Mouse (Mus musculus): ENCODE measurements around the gene Evi2.

Gene Evi2

DNA sequence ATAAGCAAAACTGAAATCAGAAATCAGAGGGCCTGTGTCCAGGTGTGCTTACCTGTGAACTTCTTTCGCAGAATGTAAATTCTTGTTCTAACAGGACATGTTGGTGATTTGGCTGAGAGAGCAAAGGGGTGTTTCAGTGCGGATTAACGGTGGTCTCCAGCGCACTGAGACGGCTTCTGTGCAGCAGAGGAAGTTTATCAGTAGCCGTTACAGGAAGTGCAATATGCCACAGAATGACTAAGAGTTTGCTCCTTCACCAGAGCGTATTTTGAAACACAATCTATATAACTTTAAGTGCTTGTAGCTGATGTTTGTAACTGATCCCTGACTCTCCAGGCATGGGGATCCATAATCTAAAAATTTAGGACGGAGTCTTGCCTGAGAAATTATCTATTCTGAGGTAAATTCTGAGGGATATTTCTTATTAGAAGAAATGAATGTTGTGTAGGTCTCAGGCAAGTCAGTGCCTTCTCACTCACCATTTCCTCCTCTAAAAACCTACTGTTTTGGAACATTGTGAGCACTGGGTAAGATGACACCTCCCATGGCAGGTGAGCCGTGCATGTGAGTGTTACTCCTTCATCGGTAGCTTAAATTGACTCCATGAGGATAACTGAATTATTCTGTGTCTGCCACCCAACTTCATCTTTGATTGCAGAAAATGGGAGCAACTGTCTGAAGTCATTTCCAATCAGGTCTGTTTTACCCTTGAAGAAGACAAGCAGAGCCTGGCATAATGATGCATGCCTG is 6.7 kb downstream of the Evi2 start, which contains the start of gene Evi2b:
Gene Evi2b, minus strand, starts transcription at position 203 of the 750 bp plus-strand sequence.
- no peak for DNase-seq

DNA sequence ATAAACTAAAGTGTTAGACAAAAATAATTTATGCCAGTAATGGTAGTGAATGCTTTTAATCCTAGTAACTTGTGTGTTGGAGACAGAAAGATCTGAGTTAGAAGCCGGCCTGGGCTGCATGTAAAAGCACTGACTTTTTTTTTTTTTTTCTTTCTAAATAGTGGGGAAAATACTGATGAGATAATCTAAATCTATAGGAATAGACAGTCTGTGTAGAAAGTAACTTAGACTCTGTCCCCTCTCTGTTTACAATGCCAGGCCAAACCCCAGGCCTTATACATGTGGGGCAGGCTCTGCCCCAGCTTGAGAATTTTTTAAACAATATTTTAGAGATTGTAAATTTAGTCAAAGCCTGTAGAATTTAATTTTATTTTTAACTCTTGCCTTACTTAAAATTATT is 7.4 kb downstream of the Evi2 start:
- DNase-seq, result no peak

DNA sequence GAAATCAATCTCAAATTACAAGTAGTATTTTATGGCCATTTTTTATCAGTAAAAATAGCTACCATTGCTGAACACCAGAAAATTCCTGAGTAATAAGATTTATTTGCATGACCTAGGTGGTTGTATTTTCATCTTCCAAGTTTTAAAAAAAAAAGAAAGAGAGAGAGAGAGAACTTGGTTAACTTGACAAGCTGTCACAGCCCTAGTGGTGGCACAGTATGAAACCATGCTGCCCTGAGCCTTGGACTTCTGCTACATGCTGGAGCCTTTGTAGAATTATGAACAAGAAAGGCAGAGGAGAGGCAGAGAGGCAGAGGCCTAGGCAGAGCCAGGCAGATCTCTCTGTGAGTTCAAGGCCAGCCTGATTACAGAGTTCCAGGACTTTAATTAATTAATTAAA is 8.5 kb downstream of the Evi2 start:
- DNase-seq, result no peak

DNA sequence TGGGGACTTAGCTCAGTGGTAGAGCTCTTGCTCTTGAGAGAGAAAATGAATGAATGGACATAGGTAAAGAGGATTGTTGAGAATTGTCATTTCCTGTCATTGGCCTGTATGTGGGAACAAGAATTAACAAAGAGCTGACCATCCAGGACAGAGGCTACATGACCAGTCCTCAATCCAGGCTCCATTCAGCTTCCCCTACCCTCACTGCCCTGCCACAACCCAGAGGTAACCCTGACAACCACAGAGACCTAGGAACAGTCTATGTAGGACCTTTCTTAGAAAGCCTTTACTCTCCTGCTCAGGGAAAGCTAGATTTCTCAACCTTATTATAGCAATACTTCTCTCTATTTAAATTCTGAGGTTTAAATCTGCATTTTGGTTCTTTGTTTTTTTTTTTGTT is 9.6 kb downstream of the Evi2 start:
- no peak for DNase-seq

DNA sequence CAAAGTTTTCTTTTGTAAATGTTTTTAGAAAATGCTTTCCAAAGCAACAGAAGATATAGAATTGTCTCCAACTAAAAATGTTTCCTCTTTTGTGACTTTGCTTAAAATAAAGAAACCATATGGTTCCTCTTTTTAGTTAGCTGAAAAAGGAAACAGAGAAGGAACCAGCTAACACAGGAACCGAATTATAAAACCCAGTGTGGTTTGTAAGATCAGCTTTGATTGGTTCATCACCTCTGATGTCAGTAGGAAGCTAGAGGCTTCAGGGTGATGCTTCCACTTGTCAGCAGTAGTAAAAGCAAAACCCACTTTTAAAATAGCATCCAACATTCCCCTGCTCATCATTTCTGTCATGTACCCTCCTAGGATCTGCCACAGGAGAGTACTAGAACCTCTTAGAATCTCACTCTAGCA is 10.5 kb downstream of the Evi2 start:
- DNase-seq, result no peak

DNA sequence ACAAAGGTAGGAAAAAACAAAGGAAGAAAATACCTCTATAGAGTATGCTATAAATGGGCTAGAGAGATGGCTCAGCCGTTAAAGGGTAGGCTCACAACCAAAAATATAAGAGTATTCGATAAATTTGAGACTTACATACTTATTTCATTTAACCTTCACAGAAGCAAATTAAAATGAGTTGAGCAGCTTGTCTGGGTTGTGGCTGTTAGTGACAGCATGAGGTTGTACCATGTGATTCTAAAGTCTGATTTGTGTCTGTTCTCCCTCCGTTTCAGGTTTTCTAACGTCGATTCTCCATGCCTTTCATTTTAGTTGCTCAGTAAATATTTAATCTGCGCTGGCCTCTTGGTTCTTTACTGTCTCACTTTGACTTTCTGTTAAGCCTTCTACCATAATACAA is 11.1 kb downstream of the Evi2 start:
- no peak for DNase-seq

DNA sequence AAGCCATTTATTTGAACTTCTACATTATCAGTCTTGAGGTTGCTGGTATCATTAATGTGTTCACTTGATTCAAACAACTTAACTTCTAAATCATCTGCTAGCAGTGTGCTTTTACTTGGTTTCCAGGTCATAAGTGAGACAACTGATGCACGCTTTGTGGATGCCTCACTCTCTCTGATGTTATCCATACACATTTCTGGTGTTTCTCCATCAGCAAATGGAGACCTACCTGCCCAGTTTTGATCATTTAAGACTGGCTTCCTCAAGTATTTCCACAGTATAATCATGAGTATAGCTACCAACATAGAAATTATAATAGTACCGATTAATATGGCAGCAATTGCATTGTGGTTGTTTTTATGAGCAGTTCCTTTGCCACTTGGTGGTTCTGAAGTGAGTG is 14.6 kb downstream of the Evi2 start:
- DNase-seq, result no peak

DNA sequence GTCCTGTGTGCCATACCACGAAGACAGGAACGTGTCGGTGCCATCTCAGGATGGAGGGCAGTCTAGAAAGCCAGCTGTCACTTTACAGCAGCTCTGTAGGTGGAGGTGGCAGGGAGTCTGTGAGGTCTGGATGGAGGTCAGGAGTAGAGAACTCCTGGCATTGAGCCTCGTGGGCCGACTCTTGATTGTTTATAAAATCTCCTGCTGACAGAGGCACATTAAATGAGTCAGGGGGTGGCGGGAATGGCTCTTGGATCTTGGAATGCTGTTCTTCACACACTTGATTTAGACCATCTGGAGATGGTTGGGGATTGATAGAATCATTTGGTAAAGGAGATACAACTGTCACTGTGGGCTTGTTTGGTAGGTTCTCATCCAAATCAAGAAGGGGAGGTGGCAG is 15.1 kb downstream of the Evi2 start:
- DNase-seq, result no peak

DNA sequence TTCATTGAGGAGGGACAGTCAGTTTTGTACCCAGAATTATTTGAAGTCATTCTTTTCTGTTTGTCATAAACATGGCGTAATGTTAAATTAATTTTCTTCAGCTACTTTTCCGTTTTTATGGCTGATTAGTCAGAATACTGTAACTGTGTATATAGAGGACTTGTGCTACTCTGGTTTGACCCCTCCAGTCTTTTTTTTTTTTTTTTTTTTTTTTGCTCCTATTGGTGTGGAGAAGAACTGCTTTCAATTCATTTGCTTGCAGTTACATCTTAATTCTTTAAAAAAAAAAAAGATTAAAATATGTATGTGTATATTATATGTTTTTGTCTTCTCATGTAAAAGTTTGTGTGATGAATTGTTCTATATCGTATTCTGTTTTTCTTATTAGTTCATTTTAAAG is 18.4 kb downstream of the Evi2 start:
- no peak for DNase-seq

DNA sequence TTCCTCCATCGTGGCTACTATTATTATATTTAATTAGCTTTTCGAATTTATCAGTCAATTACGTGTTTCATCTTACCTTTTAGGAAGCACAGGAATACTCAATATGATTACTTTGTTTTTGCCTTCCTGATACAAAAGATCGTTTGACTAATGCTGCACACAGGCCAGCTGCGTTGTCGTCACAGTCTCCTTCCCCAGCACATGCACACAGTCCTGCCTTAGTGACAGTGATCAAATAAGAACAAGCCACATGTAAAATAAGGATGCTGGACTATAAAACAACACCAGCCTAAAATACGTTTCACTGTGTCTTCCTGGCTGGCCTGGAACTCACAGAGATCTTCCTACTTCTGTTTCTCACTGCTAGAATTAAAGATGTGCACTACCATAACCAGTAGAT is 25.9 kb downstream of the Evi2 start:
- DNase-seq, result no peak

DNA sequence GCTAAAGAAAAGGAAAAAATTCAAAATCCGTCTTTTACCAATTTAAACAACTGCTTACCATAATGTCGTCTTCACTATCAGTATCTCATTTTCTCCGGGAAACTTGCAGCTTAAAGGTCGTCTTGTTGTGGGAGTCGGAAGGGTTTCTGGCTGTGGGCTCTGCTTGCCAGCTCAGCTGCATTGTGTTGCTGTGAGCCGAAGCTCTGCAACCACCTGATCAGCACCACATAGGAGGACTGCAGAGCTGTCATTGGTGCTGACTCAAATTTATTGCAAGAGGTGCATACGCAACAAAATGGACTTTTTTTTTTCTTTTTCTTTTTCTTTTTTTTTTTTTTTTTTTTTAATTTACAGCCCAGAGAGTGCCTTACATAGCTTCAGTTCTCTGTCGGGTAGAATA is 26.5 kb downstream of the Evi2 start, which contains the start of gene Omg:
Gene Omg, minus strand, starts transcription at position 240 of the 400 bp plus-strand sequence.
- DNase-seq, result no peak

DNA sequence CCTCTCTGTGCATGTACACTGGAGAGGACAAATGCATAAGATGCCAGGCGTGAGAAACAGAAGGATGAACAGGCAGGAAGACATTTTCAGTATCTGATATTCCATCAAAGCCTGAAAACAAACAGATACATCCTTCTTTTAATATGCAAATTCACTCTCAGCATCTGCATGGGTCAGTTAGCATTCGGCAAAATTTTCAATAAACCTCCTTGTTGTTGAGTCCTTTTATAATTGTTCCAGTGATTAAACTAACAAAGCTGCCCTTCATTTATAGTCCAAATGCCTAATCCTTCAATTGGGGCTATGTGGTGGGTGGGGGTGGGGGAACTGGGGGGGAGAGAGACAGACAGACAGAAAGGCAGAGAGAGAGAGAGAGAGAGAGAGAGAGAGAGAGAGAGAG is 27.5 kb downstream of the Evi2 start:
- no peak for DNase-seq

DNA sequence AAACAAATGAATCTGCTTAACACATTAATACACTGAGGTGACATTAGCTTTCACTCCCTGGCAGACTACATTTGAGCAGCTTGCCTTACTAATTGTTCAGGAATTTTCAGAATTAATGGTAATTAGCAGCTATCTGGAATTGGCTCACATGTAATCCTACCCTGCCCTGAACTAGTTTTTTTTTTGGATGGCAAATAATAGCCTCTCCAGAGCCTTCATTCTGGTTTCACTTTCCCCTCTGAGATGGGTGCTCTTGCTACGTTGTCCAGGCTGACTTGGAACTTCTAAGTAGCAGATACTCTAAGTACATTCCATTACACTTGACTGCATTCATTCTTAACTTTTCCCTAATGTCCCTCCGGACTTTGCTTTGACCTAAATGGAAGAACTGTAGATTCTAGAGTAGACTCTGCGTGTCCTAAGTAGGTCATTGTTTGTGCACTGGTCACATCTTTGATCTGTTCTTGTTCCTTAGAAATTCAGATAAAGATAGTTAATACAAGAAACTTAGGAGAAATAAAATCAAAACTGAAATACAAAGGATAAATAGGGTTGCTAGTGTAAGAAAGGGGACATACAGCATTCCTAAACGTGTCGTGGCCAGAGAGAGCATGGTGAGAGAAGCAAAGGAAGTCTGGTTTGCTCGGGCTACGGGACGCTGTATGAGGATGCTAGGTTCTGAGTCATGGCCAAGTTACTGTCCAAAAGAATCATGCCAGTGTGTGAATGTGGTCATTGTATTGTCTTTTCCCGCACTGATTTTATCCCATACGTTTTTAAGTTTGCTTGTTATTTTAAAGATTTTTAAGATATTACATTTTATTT is 35.2 kb downstream of the Evi2 start:
- DNase-seq, result peak in 1 of 2 experiments; percentile 18

DNA sequence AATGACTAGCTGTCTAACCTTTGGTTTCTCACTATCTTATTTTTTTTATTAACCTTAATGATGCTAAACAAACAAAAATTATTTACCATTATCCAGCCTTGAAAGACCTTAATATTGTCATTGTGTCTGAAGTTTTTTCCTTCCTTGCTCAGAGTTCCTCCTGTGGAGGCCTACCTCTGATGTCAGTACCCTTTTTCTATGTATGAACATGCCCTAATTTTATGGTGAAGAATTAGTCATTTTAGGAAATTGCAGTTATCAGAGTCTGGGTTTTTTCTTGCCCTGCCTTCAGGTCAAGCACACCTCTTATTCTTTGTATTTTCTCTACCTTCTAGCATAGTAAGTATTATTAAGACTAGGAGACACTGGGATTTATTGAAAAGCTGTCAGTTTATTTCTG is 45.7 kb downstream of the Evi2 start:
- DNase-seq, result no peak

DNA sequence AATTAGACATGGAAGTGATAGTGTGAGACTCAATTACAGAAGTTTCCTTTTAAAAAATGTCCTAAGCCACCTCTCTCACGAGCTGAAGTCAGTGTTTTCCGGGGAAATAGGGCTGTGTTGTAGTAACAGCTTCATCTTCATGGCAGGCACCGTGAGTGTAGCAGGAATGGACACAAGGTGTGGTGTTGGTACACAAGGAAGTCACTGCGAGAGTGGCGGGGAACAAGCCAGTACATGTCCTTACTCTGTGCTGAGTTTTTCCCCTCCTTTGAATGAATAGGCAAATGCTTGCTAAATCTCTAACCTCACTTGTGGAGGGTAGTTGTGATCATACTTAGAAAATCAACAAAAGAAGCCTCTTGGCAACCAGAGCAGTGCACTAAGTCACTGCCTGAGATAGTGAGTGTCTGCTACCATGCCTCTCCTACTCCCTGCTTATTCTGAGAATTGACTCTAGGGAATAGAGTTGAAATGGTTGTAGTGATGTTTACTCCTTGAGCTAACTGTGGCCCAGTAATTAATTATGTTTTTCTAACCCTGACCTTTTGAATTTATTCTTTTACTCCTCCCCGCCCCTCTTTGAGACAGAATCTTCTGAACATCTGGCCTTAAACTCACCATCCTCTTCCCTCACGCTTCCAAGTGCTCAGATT is 46.4 kb downstream of the Evi2 start:
- no peak for DNase-seq

DNA sequence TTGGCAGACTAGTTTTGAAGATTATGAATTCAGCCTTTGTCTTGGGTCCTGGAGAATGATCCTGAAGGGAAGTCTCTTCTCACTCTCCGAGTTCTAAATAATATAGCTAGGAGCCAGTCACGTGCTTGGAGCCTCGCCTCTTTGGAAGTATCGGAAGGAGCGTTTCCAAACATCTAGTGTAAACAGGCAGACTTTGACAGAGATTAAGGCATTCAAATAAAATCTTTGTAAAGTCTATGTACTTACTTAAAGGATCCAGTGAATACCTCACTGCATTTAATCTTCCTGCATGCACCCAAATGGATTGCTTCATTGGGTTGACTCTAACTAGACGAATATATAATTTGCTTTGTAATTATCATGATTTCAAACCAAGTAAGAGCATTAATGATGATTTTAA is 47.0 kb downstream of the Evi2 start:
- DNase-seq, result no peak

DNA sequence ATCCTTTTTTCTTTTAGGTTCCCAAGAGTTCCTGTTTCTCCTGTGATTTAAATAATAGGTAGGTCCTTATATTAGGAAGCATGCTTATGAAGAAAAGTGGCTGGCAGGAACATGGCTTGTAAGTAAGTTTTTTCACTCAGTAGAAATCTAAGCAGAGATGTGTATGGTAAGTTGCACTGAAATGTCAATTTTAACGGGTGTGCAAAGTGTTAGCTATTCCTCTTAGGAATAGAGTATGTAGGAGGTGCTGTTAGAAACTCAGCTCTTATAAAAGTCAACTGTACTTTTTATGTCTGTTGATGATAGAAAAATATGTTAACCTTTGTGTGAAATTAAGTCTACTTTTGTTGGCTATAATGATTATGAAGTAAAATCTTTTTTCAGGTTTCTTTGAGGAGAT is 62.3 kb downstream of the Evi2 start:
- no peak for DNase-seq
